Mouse (Mus musculus) cortical plate, adult 2 months (tissue): ENCODE data around the gene C5ar2.
"Not testable (repeated sequence)": the region's sequence is repeated elsewhere in the genome, so short reads cannot be mapped to it uniquely, and the experiment has no call there.

ENCODE experiments used
- CTCF ChIP-seq: fragments of 200-500 bp; IDR thresholded peaks from 2 replicates; pipeline ENCODE4 v1.5.1; 2011; ENCODE audit warnings: mild to moderate bottlenecking, control low read depth, low read length; ENCODE audit not compliant: insufficient read depth; ENCODE audit errors: extremely low read depth
- POLR2A ChIP-seq: fragments of 200-500 bp; IDR thresholded peaks from 2 replicates; pipeline ENCODE4 v1.6.1; 2011; ENCODE audit warnings: mild to moderate bottlenecking, low read length, control low read depth; ENCODE audit not compliant: insufficient read depth; ENCODE audit errors: extremely low read depth

GRCm38 (mm10) chr7:16266593-16266992 is 22.6 kb upstream of the C5ar2 start:
- not testable (repeated sequence) for TF ChIP-seq POLR2A, CTCF
